Mouse (Mus musculus) CH12.LX (cell line): ENCODE data around the gene F9.

ENCODE experiments used
- CTCF ChIP-seq, 2 experiments: IDR thresholded peaks in 1 of 2; conservative IDR thresholded peaks in 1 of 2; 2 replicates each; pipeline ENCODE4 v1.5.1; 2011 to 2012; ENCODE audit warnings: low read depth in 2 of 2, low read length in 2 of 2, improper control_type of control experiment in 1 of 2, inconsistent platforms in 1 of 2, mild to moderate bottlenecking in 1 of 2, moderate library complexity in 1 of 2
- JUN ChIP-seq: IDR thresholded peaks from 2 replicates; pipeline ENCODE4 v1.6.1; 2011; ENCODE audit warnings: low read depth, mild to moderate bottlenecking, low read length, improper control_type of control experiment, moderate library complexity; ENCODE audit not compliant: insufficient read depth
- MAX ChIP-seq: IDR thresholded peaks from 2 replicates; pipeline ENCODE4 v1.6.1; 2011; ENCODE audit warnings: low read length, improper control_type of control experiment
- NELFE ChIP-seq: IDR thresholded peaks from 2 replicates; pipeline ENCODE4 v1.6.1; 2011; ENCODE audit warnings: low read depth, low read length, improper control_type of control experiment
- POLR2A ChIP-seq: IDR thresholded peaks from 2 replicates; pipeline ENCODE4 v1.6.1; 2011; ENCODE audit warnings: low read depth, mild to moderate bottlenecking, improper control_type of control experiment, low read length
- POLR2AphosphoS2 ChIP-seq: IDR thresholded peaks from 2 replicates; pipeline ENCODE4 v1.6.1; 2011; ENCODE audit warnings: low read depth, low read length, improper control_type of control experiment

GRCm38 (mm10) chrX:60000084-60000443 is 800 bp downstream of the F9 start:
- TF ChIP-seq POLR2A (no peak), MAX (no peak; the same call in 1 of the 2 replicates), NELFE (no peak), CTCF (conservative IDR thresholded peaks at IDR 0.05 in 1 of 2, IDR thresholded peaks at IDR 0.05 in 1 of 2; ENCODE audit: low read depth in 2 of 2, low read length in 2 of 2) (no peak), POLR2AphosphoS2 (no peak), JUN (no peak)
